Mouse (Mus musculus) limb, embryonic 15.5 days (tissue): ENCODE data around the gene Mucl3. TPM values are rescaled to one million over a fixed set of nuclear protein-coding genes. Genes with fewer than 3 reads are reported as not detected.

Experiments used
- ATAC-seq: fragments of 200-750 bp; cut with Nextera tagmentation; 2 replicates; pipeline ENCODE4 v1.8.0; 2017; ENCODE audit warnings: low read depth, moderate TSS enrichment; ENCODE audit not compliant: insufficient number of reproducible peaks, low FRiP score, low TSS enrichment
- H3K27ac ChIP-seq: fragments of 300-500 bp; sonication (generic); 2 replicates; pipeline ENCODE4 v1.5.1; 2015; ENCODE audit warnings: moderate library complexity, mild to moderate bottlenecking, inconsistent platforms
- H3K27me3 ChIP-seq: fragments of 300-500 bp; sonication (generic); 2 replicates; pipeline ENCODE4 v1.6.1; 2015; ENCODE audit warnings: inconsistent platforms
- H3K36me3 ChIP-seq: fragments of 300-500 bp; sonication (generic); 2 replicates; pipeline ENCODE4 v1.6.1; 2015; ENCODE audit warnings: inconsistent platforms
- H3K4me1 ChIP-seq: fragments of 300-500 bp; sonication (generic); 2 replicates; pipeline ENCODE4 v1.6.1; 2015; ENCODE audit warnings: inconsistent platforms
- H3K4me2 ChIP-seq: fragments of 300-500 bp; sonication (generic); 2 replicates; pipeline ENCODE4 v1.6.1; 2015; ENCODE audit warnings: mild to moderate bottlenecking, inconsistent platforms
- H3K4me3 ChIP-seq: fragments of 300-500 bp; sonication (generic); 2 replicates; pipeline ENCODE4 v1.5.1; 2015; ENCODE audit warnings: mild to moderate bottlenecking, inconsistent platforms
- H3K9ac ChIP-seq: fragments of 300-500 bp; sonication (generic); 2 replicates; pipeline ENCODE4 v1.6.1; 2015; ENCODE audit warnings: inconsistent platforms
- H3K9me3 ChIP-seq: fragments of 300-500 bp; sonication (generic); 2 replicates; pipeline ENCODE4 v1.6.1; 2016; ENCODE audit warnings: inconsistent platforms
- WGBS: fragments of 180-500 bp; shearing (Covaris S2); methylation state at CpG from one replicate; pipeline ENCODE4 v1.1.7; 2015; 5-methylcytosine and 5-hydroxymethylcytosine counted together
- polyA plus RNA-seq: library from polyadenylated mRNA; unstranded; fragments of >200 nt; fragmentation: Nextera tagmentation; extraction: Ambion mirVana; gene quantifications from 2 replicates; pipeline ENCODE4 v1.2.1, GENCODE M21; 2015

Gene Mucl3
- polyA plus RNA-seq, result 0.09 and 0.10 TPM in 2 replicates

- peaks cover 13% of the 10 kb centered on the region for H3K27me3 ChIP-seq
- no peaks in the 10 kb centered on the region for H3K4me1 ChIP-seq
- H3K4me2 ChIP-seq, result no peak within 1 kb of the TSS
- ATAC-seq, result no peak
- H3K9me3 ChIP-seq, result no peaks in the 10 kb centered on the region
- H3K9ac ChIP-seq, result no peak within 1 kb of the TSS
- H3K27ac ChIP-seq, result no peak within 1 kb of the TSS
- WGBS, result 74% methylated on average over 13 of the region's 13 CpGs
- H3K36me3 ChIP-seq, result no peaks in the 10 kb centered on the region
- no peak within 1 kb of the TSS for H3K4me3 ChIP-seq
Measured at GRCm38 (mm10) chr17:35643609-35644236, at the start of gene Mucl3. Mucl3 (minus strand) TSS chr17:35643695.

GRCm38 (mm10) chr17:35692368-35692767 is 48.9 kb upstream of the Mucl3 start:
- Histone ChIP-seq H3K27ac (no peak overlapping the region), H3K4me2 (no peak overlapping the region), H3K36me3 (peaks cover 75% of the 10 kb centered on the region), H3K9me3 (no peaks in the 10 kb centered on the region), H3K27me3 (no peaks in the 10 kb centered on the region), H3K4me3 (no peak overlapping the region), H3K9ac (no peak overlapping the region), H3K4me1 (peaks cover 7% of the 10 kb centered on the region)
- whole genome bisulfite sequencing, result 77% methylated on average over 4 of the region's 4 CpGs
- no peak for ATAC-seq

- H3K9ac ChIP-seq, result no peak overlapping the region
- H3K4me3 ChIP-seq, result no peak overlapping the region
- H3K27ac ChIP-seq, result no peak overlapping the region
- peaks cover 2% of the 10 kb centered on the region for H3K4me1 ChIP-seq
- no peaks in the 10 kb centered on the region for H3K27me3 ChIP-seq
- WGBS, result 72% methylated on average over 4 of the region's 4 CpGs
- H3K4me2 ChIP-seq, result no peak overlapping the region
- no peak for ATAC-seq
- peaks cover 80% of the 10 kb centered on the region for H3K36me3 ChIP-seq
- no peaks in the 10 kb centered on the region for H3K9me3 ChIP-seq
Measured at GRCm38 (mm10) chr17:35691811-35692210, 48.3 kb upstream of the Mucl3 start.

GRCm38 (mm10) chr17:35689936-35690645 is 46.6 kb upstream of the Mucl3 start:
- Histone ChIP-seq H3K9ac (no peak overlapping the region), H3K4me1 (no peaks in the 10 kb centered on the region), H3K27ac (no peak overlapping the region), H3K36me3 (peaks cover 91% of the 10 kb centered on the region), H3K4me3 (no peak overlapping the region), H3K9me3 (no peaks in the 10 kb centered on the region), H3K4me2 (no peak overlapping the region), H3K27me3 (no peaks in the 10 kb centered on the region)
- WGBS, result 90% methylated on average over 18 of the region's 18 CpGs
- no peak for ATAC-seq

- Histone ChIP-seq H3K27me3 (no peaks in the 10 kb centered on the region), H3K4me3 (no peak overlapping the region), H3K27ac (no peak overlapping the region), H3K9ac (no peak overlapping the region), H3K4me2 (no peak overlapping the region), H3K4me1 (no peaks in the 10 kb centered on the region), H3K9me3 (no peaks in the 10 kb centered on the region), H3K36me3 (peaks cover 98% of the 10 kb centered on the region)
- no peak for ATAC-seq
- 81% methylated on average over 25 of the region's 25 CpGs for WGBS
Measured at GRCm38 (mm10) chr17:35688347-35689175, 45.1 kb upstream of the Mucl3 start.

GRCm38 (mm10) chr17:35685061-35685460 is 41.6 kb upstream of the Mucl3 start:
- Histone ChIP-seq H3K27me3 (no peaks in the 10 kb centered on the region), H3K36me3 (peaks cover 95% of the 10 kb centered on the region), H3K4me1 (no peaks in the 10 kb centered on the region), H3K4me3 (no peak overlapping the region), H3K9ac (no peak overlapping the region), H3K4me2 (no peak overlapping the region), H3K9me3 (no peaks in the 10 kb centered on the region), H3K27ac (no peak overlapping the region)
- 64% methylated on average over 9 of the region's 9 CpGs for WGBS
- no peak for ATAC-seq

GRCm38 (mm10) chr17:35681986-35682385 is 38.5 kb upstream of the Mucl3 start:
- H3K27ac ChIP-seq, result no peak overlapping the region
- H3K36me3 ChIP-seq, result peaks cover 65% of the 10 kb centered on the region
- H3K4me3 ChIP-seq, result no peak overlapping the region
- H3K9me3 ChIP-seq, result no peaks in the 10 kb centered on the region
- no peaks in the 10 kb centered on the region for H3K4me1 ChIP-seq
- H3K4me2 ChIP-seq, result no peak overlapping the region
- WGBS, result 83% methylated on average over 13 of the region's 13 CpGs
- H3K9ac ChIP-seq, result no peak overlapping the region
- H3K27me3 ChIP-seq, result no peaks in the 10 kb centered on the region
- no peak for ATAC-seq

- H3K4me2 ChIP-seq, result no peak overlapping the region
- no peak for ATAC-seq
- H3K9ac ChIP-seq, result no peak overlapping the region
- peaks cover 51% of the 10 kb centered on the region for H3K36me3 ChIP-seq
- 45% methylated on average over 6 of the region's 6 CpGs for WGBS
- H3K9me3 ChIP-seq, result no peaks in the 10 kb centered on the region
- H3K4me1 ChIP-seq, result no peaks in the 10 kb centered on the region
- H3K27me3 ChIP-seq, result no peaks in the 10 kb centered on the region
- no peak overlapping the region for H3K4me3 ChIP-seq
- H3K27ac ChIP-seq, result no peak overlapping the region
Measured at GRCm38 (mm10) chr17:35680591-35680990, 37.1 kb upstream of the Mucl3 start.

- Histone ChIP-seq H3K27me3 (no peaks in the 10 kb centered on the region), H3K9ac (peak within 1 kb of the TSS; percentile 89), H3K36me3 (peaks cover 9% of the 10 kb centered on the region; the same call in 1 of the 2 replicates), H3K4me3 (peak within 1 kb of the TSS; percentile 74), H3K9me3 (no peaks in the 10 kb centered on the region), H3K27ac (peak within 1 kb of the TSS; percentile 64), H3K4me1 (peaks cover 10% of the 10 kb centered on the region), H3K4me2 (peak within 1 kb of the TSS; percentile 83)
- ATAC-seq, result peak; percentile 93
- WGBS, result under 1% methylated on average over 23 of the region's 23 CpGs
Measured at GRCm38 (mm10) chr17:35673416-35674035, 30.0 kb upstream of the Mucl3 start, which contains the start of gene Gtf2h4. Gtf2h4 (minus strand) TSS chr17:35673739.

GRCm38 (mm10) chr17:35672527-35672926 is 29.0 kb upstream of the Mucl3 start:
- peak overlapping the region; percentile 83; the same call in 1 of the 2 replicates for H3K4me2 ChIP-seq
- ATAC-seq, result no peak

GRCm38 (mm10) chr17:35671846-35672245 is 28.4 kb upstream of the Mucl3 start:
- H3K9ac ChIP-seq, result no peak overlapping the region
- no peaks in the 10 kb centered on the region for H3K9me3 ChIP-seq
- H3K4me1 ChIP-seq, result peaks cover 20% of the 10 kb centered on the region
- H3K4me2 ChIP-seq, result no peak overlapping the region
- no peak for ATAC-seq
- WGBS, result 92% methylated on average over 6 of the region's 6 CpGs
- H3K27me3 ChIP-seq, result no peaks in the 10 kb centered on the region
- no peak overlapping the region for H3K27ac ChIP-seq
- peaks cover 9% of the 10 kb centered on the region; the same call in 1 of the 2 replicates for H3K36me3 ChIP-seq
- H3K4me3 ChIP-seq, result no peak overlapping the region

More at GRCm38 (mm10) chr17:35672527-35672926, 29.0 kb upstream of the Mucl3 start:
- Histone ChIP-seq H3K27me3 (no peaks in the 10 kb centered on the region), H3K4me3 (peak overlapping the region; percentile 74; the same call in 1 of the 2 replicates), H3K36me3 (peaks cover 9% of the 10 kb centered on the region; the same call in 1 of the 2 replicates), H3K27ac (no peak overlapping the region), H3K9me3 (no peaks in the 10 kb centered on the region), H3K4me1 (peaks cover 18% of the 10 kb centered on the region), H3K9ac (0 out of 2 replicates have a peak overlapping the region, but pooled peaks have one; percentile 89)
- 87% methylated on average over 6 of the region's 6 CpGs for WGBS
